Mouse (Mus musculus): ENCODE results near the gene Taar2.

- TF ChIP-seq CTCF (IDR thresholded peaks at IDR 0.05; ENCODE audit: borderline replicate concordance, insufficient read depth, low read length): no peak
- TF ChIP-seq POLR2A (IDR thresholded peaks at IDR 0.05; ENCODE audit: low read depth, low read length): no peak
These were observed 14.4 kb upstream of the Taar2 start for GRCm38 (mm10) chr10:23923941-23924340.
